Mouse (Mus musculus) lung, adult 2 months (tissue): ENCODE measurements at regions not wholly inside any gene's neighbourhood (a gene's known extent, or its start where the extent isn't known, plus 50 kb on each side); places are given as distances from the start of the nearest gene placed in this dataset.

Experiments
- DNase-seq: peaks from one replicate; pipeline ENCODE4 v3.0.0; 2022
- H3K4me1 ChIP-seq: fragments of 200-500 bp; 2 replicates; pipeline ENCODE4 v1.6.1; 2011; ENCODE audit warnings: low read length; ENCODE audit not compliant: control insufficient read depth, insufficient read depth
- H3K4me3 ChIP-seq: fragments of 200-500 bp; replicated peaks from 2 replicates; pipeline ENCODE3; 2011; ENCODE audit warnings: low read depth, mild to moderate bottlenecking, control low read depth, low read length; ENCODE audit errors: extremely low read depth
- CTCF ChIP-seq: fragments of 200-500 bp; IDR thresholded peaks from 2 replicates; pipeline ENCODE4 v1.5.1; 2011; ENCODE audit warnings: mild to moderate bottlenecking, low read length, control low read depth; ENCODE audit not compliant: insufficient read depth
- POLR2A ChIP-seq: fragments of 200-500 bp; IDR thresholded peaks from 2 replicates; pipeline ENCODE4 v1.6.1; 2011; ENCODE audit warnings: low read depth, mild to moderate bottlenecking, control low read depth, low read length, borderline replicate concordance; ENCODE audit errors: extremely low read depth
- WGBS: fragments of 180-500 bp; shearing (Covaris S2); methylation state at CpG from one replicate; pipeline ENCODE4 v1.1.7; 2018; 5-methylcytosine and 5-hydroxymethylcytosine counted together

GRCm38 (mm10) chr3:21958595-21959286, 117.7 kb upstream of the Tbl1xr1 start:
- Histone ChIP-seq H3K4me3 (no peak overlapping the region), H3K4me1 (peaks cover 29% of the 10 kb centered on the region)
- no peak for DNase-seq
- 75% methylated on average over 6 of the region's 6 CpGs for WGBS
- TF ChIP-seq CTCF (no peak), POLR2A (no peak)

GRCm38 (mm10) chr3:21961091-21961490, 115.4 kb upstream of the Tbl1xr1 start:
- Histone ChIP-seq H3K4me3 (no peak overlapping the region), H3K4me1 (peaks cover 30% of the 10 kb centered on the region)
- DNase-seq, result no peak
- 45% methylated on average over 6 of the region's 6 CpGs for WGBS
- no peak for TF ChIP-seq CTCF
- no peak for TF ChIP-seq POLR2A

- Histone ChIP-seq H3K4me3 (no peak overlapping the region), H3K4me1 (peaks cover 30% of the 10 kb centered on the region)
- 72% methylated on average over 5 of the region's 5 CpGs for WGBS
- no peak for TF ChIP-seq POLR2A
- DNase-seq, result no peak
These were observed 114.7 kb upstream of the Tbl1xr1 start for GRCm38 (mm10) chr3:21961746-21962145.

GRCm38 (mm10) chr3:21962360-21962782, 114.1 kb upstream of the Tbl1xr1 start:
- Histone ChIP-seq H3K4me1 (peaks cover 30% of the 10 kb centered on the region), H3K4me3 (no peak overlapping the region)
- TF ChIP-seq CTCF (no peak), POLR2A (no peak)
- DNase-seq, result peak; percentile 31
- 10% methylated on average over 7 of the region's 7 CpGs for WGBS

GRCm38 (mm10) chr3:21962921-21963732, 113.3 kb upstream of the Tbl1xr1 start:
- Histone ChIP-seq H3K4me3 (no peak overlapping the region), H3K4me1 (peaks cover 30% of the 10 kb centered on the region)
- 22% methylated on average over 7 of the region's 7 CpGs for WGBS
- no peak for DNase-seq
- TF ChIP-seq CTCF (no peak), POLR2A (no peak)

- TF ChIP-seq CTCF, result no peak
- TF ChIP-seq POLR2A, result no peak
- Histone ChIP-seq H3K4me3 (no peak overlapping the region), H3K4me1 (peaks cover 30% of the 10 kb centered on the region)
- no peak for DNase-seq
- 96% methylated on average over 1 of the region's 1 CpGs for WGBS
These were observed 112.6 kb upstream of the Tbl1xr1 start for GRCm38 (mm10) chr3:21963733-21964351.

GRCm38 (mm10) chr3:21964438-21964837, 112.0 kb upstream of the Tbl1xr1 start:
- DNase-seq, result no peak
- Histone ChIP-seq H3K4me3 (no peak overlapping the region), H3K4me1 (peaks cover 30% of the 10 kb centered on the region)
- WGBS, result 89% methylated on average over 6 of the region's 6 CpGs
- TF ChIP-seq POLR2A (no peak), CTCF (no peak)

- Histone ChIP-seq H3K4me3 (no peak overlapping the region), H3K4me1 (peaks cover 30% of the 10 kb centered on the region)
- TF ChIP-seq POLR2A (no peak), CTCF (no peak)
- DNase-seq, result no peak
- WGBS, result 69% methylated on average over 1 of the region's 1 CpGs
These were observed 110.9 kb upstream of the Tbl1xr1 start for GRCm38 (mm10) chr3:21965556-21965955.

- 95% methylated on average over 1 of the region's 1 CpGs for WGBS
These were observed 104.7 kb upstream of the Tbl1xr1 start for GRCm38 (mm10) chr3:21971731-21972130.

GRCm38 (mm10) chr3:21973153-21973552, 103.3 kb upstream of the Tbl1xr1 start:
- 95% methylated on average over 1 of the region's 1 CpGs for WGBS
- Histone ChIP-seq H3K4me3 (no peak overlapping the region), H3K4me1 (no peaks in the 10 kb centered on the region)
- TF ChIP-seq POLR2A (no peak), CTCF (no peak)
- no peak for DNase-seq

More at GRCm38 (mm10) chr3:21971731-21972130, 104.7 kb upstream of the Tbl1xr1 start:
- Histone ChIP-seq H3K4me1 (no peaks in the 10 kb centered on the region), H3K4me3 (no peak overlapping the region)
- no peak for TF ChIP-seq POLR2A
- no peak for TF ChIP-seq CTCF
- DNase-seq, result no peak

- Histone ChIP-seq H3K4me3 (no peak overlapping the region), H3K4me1 (no peaks in the 10 kb centered on the region)
- 86% methylated on average over 7 of the region's 7 CpGs for WGBS
- no peak for TF ChIP-seq POLR2A
- no peak for TF ChIP-seq CTCF
- DNase-seq, result no peak
These were observed 102.8 kb upstream of the Tbl1xr1 start for GRCm38 (mm10) chr3:21973681-21974080.
